Mouse (Mus musculus) layer of hippocampus, adult 8-10 months (tissue): Measurements from ENCODE around the gene Gm6502. TPM values are rescaled to one million over a fixed set of nuclear protein-coding genes. Genes with fewer than 3 reads are reported as not detected.
"Not testable (repeated sequence)": the region's sequence is repeated elsewhere in the genome, so short reads cannot be mapped to it uniquely, and the experiment has no call there.

ENCODE experiments used
- DNase-seq, 2 experiments: peaks; one replicate each; pipeline ENCODE4 v3.0.0; 2022; ENCODE audit warnings: low spot score in 2 of 2
- total RNA-seq, 4 experiments: library from RNA; stranded (reverse); gene quantifications; 2 replicates each; pipeline ENCODE4 v1.2.4; 2022

Gene Gm6502
- total RNA-seq: not detected

DNA sequence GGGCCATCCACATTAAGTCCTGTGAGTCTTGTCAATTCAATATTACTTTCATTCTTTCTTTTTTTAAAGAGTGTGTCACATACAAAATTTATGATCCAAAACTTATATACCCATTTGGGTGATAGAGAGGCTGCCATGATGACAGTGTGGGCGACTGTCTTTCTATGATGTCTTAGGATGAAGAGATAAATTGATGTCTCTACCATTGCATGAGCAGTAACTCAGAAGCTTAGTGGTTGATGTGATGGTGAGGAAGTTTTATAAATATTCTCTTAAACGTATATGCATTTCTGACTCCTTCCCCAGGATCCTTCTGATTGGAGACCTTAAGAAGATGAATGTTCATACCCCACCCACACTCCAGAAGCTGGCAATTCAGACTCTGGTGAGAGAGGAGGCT lies at the start of gene Gm6502:
Gene Gm6502, plus strand, starts transcription at position 301 of the 400 bp plus-strand sequence.
- not testable (repeated sequence) for DNase-seq

DNA sequence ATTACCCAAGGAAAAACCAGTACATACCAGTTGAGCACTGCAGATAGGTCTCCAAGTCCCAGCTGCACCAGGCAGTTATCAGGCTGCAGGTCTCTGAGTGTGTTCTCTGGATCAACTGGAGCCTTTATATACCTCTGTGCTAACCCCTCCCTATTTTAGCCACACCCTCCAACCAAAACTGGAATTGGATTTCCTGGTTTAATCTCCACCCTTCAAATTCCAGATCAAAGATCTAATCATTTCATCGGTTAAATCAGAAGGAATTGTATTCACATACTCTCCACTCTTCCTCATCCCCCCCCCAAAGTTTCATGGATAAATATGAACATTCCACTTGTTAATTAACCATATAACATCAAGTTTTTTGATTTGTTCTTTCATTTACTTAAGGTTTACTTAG lies 7.5 kb upstream of the Gm6502 start, which contains the start of gene A430089I19Rik:
Gene A430089I19Rik, minus strand, starts transcription at position 101 of the 400 bp plus-strand sequence.
- not testable (repeated sequence) for DNase-seq

DNA sequence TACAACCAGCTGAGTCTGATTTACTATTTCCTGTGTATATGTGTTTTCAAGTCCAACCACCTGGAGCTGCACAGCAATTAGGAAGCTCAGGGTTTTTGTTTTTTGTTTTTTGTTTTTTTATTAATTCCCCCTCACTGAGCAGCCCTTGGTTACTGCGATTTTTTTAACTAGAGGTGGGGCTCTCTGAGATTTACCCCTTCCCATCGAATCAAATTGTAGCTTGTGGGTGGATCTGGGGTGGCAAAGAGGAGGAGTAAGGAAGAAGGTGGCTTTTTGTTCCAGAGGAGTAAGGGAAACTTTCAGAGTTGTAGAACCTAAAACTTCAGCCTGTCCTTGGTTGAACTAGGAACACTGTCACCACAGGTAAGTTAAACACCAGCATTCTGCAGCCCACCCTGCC lies 25.2 kb downstream of the Gm6502 start, which contains the start of gene AA792892:
Gene AA792892, plus strand, starts transcription at position 301 of the 400 bp plus-strand sequence.
- not testable (repeated sequence) for DNase-seq

Other genes starting within 250 kb of the Gm6502 start
- not detected for gene BC061212, start 243.9 kb upstream of the Gm6502 start, total RNA-seq
- gene Gm6351, start 238.1 kb upstream of the Gm6502 start, total RNA-seq: not detected
- gene Gm3106, start 96.4 kb upstream of the Gm6502 start, total RNA-seq: not detected
- not detected for gene A430089I19Rik, start 7.6 kb upstream of the Gm6502 start, total RNA-seq
- not detected for gene AA792892, start 25.3 kb downstream of the Gm6502 start, total RNA-seq
- gene Gm7682, start 131.3 kb downstream of the Gm6502 start, total RNA-seq: not detected
- gene Gm3139, start 211.9 kb downstream of the Gm6502 start, total RNA-seq: not detected